Mouse (Mus musculus): Measurements from ENCODE around the gene 4930579F01Rik. TPM values are rescaled to one million over a fixed set of nuclear protein-coding genes. Genes with fewer than 3 reads are reported as not detected.

The 4930579F01Rik gene
- total RNA-seq, 2 experiments from 2014 or later: not detected

DNA sequence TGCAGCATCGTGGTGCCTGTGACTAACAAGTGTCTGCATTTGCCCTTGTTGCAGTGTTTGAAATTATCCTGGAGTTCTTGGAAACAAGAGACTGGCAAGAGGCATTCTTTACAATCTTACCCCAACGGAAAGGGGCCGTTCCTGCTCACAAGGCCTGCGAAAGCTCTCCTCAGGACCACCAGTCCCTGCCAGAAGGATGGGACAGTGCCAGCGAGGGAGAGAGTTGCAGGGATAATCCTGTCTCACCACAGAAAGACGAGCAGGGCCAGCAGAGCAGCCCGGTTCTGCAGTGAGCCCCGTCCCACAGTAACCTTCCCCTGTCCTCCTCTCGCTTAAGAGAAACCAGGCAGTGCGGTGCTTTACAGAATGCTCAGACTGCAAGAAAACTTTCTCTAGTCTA, 37.0 kb downstream of the 4930579F01Rik start:
- no peak for ATAC-seq (replicated peaks; ENCODE audit: poor library complexity, severe bottlenecking)

DNA sequence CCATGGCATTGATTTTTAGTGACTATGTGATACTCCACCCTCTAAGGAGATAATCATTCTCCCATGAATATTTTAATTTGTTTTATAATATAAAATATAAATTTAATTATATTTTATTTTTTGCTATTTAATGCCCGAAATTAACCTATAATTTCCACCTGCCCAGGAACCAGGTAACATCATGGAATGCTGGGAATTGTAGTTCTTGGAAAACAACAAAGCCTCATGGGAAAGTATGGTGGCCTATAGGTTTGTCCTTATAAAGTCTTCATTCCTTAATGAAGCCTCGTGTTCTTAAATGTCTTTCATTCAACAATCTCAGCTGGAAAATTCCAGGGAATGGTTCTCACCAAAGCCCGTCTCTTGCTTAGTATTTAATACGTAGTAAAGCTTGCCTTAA, 38.6 kb downstream of the 4930579F01Rik start:
- no peak for ATAC-seq (replicated peaks; ENCODE audit: poor library complexity, severe bottlenecking)

DNA sequence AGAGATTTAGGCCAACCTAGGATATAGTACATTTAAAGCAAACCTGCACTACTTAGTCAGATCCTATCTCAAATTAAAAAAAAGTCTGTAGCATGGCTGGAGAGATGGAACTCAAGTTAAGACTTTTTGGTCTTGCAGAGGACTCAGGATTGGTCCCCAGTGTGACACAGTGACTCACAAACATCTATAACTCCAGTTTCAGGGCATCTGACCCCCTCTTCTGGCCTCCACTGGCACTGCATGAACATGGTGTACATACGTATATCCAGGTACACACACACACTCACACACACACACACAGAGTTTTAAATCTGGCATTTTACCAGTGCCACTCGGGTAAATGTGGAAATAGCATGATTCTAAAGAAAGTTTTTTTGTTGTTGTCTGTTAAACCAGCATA, 44.8 kb downstream of the 4930579F01Rik start:
- no peak for ATAC-seq (replicated peaks; ENCODE audit: poor library complexity, severe bottlenecking)

DNA sequence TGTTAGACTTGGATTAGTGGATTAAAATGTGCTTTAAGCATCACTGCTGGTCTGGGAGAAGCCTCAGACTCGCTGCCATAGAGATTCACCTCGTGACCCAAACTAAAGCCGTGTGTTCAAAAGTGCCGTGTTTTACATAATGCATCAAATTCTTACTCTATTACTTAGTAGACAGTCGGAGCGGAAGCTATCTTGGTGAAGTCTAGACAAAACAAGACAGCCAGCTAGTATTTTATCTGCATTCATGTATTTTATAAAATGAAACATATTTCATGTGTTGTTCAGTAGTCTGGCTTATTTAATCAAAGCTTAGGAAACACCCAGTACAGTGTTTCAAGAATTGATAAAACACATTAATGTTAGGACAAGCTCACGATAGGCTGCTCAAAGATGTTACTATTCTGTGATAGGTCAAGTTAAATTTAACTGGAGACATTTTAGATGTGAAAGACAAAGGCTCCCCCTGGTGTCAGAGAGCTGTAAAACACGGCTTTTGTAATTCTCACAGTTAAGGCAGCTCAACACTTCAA, 48.9 kb downstream of the 4930579F01Rik start, which contains the start of gene Mttp:
Gene Mttp (minus strand): TSS at position 327 of the 530 bp plus-strand sequence.
- ATAC-seq (replicated peaks; ENCODE audit: poor library complexity, severe bottlenecking): peak; percentile 46

DNA sequence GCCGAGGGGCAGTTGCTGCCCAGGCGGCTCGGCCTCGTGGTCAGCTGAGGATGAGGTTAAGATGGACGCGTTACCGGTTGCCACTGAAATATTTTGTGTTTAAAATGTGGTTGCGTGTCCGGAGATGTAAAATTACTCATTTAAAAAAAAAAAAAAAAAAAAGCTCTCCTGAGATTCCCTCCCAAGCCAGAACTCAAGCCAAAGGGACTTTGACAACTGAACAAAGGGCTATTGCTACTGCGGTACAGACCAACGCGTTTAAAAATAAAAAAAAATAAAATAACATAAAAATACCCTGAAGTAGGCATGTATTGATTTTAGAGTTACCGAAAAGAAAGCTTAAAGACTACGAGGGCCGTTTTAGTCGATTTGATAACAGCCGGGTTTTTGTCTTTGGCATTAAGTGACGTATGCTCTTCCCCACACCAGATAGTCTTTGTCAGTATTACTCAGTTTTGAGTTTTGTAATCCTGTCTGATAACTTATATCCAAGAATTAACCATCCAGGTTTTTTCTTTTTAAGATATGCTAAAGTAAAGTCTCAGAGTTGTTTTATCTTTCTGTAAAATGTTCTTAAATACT, 49.5 kb downstream of the 4930579F01Rik start:
- no peak for ATAC-seq (replicated peaks; ENCODE audit: poor library complexity, severe bottlenecking)

DNA sequence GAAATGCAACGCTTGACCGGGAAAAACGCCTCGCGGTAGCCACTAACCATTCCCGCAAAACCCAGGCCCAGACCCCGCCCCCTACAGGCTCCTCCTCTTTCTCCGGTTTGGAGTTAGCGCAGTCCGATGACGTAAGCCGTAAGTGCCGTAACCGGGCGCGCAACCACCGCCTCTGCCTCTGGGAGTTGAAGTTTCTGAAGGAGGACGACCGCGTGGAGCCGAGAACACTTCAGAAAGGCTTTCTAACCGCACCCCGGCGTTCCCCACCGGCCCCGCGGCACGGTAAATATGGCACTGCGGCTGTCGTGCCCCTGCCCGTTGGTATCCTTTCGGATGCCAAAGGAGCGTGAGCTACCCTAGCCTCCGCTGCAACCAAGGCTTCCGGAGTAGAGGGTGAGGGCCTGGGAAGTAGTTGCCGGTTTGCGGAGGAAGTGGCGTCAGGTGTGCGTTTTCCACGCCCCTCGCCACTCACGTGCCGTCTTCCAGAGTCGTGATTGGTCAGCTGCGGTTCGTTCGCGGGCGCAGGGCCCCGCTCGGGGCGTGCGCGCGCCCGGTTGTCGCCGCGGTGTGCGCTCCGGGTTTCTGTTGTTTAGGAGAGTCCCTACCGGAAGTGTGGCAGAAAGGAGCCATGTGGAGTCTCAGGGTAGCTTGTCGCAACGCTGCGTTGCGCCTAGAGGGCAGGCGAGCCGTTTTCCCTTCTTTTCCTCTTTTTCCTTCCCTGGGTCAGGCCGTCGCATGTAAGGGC, 50.1 kb downstream of the 4930579F01Rik start, which contains the start of gene Trmt10a:
Gene Trmt10a (plus strand): TSS at position 134 of the 745 bp plus-strand sequence.
- peak; percentile 82 for ATAC-seq (replicated peaks; ENCODE audit: poor library complexity, severe bottlenecking)

DNA sequence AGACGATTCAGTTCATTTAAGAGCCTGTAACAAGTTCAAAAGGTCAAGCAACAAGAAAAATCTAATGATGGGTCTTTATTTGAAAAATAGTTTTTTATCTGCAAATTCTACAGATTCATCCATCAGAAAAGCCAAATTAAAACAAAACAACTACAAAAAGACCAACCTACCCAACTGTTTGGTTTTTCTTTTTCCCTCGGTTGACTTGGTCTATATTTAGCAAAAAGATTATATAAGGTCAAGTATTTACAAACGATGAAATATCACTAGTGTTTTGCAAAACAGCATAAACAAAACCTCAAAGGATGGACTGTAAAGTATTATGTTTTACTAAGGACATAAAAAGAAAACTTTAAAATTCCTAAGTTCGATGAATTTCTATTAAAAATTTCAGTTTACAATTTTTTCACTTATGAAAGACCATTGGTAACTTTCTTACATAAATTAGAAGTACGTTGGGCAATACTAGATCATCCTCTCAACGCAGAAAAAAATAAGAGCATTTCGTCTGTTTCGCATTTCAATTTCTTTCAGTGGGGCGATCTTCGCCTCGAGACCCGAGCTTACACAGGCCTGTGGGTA, 50.8 kb downstream of the 4930579F01Rik start:
- ATAC-seq (replicated peaks; ENCODE audit: poor library complexity, severe bottlenecking): no peak

- no peak for ATAC-seq (replicated peaks; ENCODE audit: poor library complexity, severe bottlenecking)
Observed at GRCm38 (mm10) chr3:138142052-138142732, 51.4 kb downstream of the 4930579F01Rik start.

- ATAC-seq (replicated peaks; ENCODE audit: poor library complexity, severe bottlenecking): no peak
Observed at GRCm38 (mm10) chr3:138139663-138140062, 54.0 kb downstream of the 4930579F01Rik start.

DNA sequence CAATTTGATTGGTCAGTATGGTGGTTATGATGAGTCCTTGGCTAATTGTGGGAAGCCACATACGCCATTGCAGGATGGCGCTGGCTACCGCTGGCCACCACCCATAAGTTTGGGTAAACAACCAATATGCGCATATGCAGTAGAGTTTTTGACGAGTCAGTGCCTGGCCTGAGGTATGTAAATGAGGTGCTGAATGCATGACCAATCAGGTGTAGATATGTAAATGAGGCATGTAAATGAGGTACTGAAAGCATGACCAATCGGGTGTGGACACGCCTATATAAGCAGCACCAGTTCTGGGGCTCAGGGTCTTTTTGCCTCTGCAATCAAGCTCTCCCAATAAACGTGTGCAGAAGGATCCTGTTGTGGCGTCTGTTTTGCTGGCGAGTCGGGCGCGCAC, 55.5 kb downstream of the 4930579F01Rik start:
- ATAC-seq (replicated peaks; ENCODE audit: poor library complexity, severe bottlenecking): peak; percentile 26; the same call in 1 of the 2 replicates

- ATAC-seq (replicated peaks; ENCODE audit: poor library complexity, severe bottlenecking): no peak; the same call in 1 of the 2 replicates
Observed at GRCm38 (mm10) chr3:138134528-138134927, 59.1 kb downstream of the 4930579F01Rik start.

- peak; percentile 59 for ATAC-seq (replicated peaks; ENCODE audit: poor library complexity, severe bottlenecking)
Observed at GRCm38 (mm10) chr3:138133916-138134315, 59.7 kb downstream of the 4930579F01Rik start.

GRCm38 (mm10) chr3:138133463-138133862, 60.2 kb downstream of the 4930579F01Rik start:
- no peak; the same call in 1 of the 2 replicates for ATAC-seq (replicated peaks; ENCODE audit: poor library complexity, severe bottlenecking)

DNA sequence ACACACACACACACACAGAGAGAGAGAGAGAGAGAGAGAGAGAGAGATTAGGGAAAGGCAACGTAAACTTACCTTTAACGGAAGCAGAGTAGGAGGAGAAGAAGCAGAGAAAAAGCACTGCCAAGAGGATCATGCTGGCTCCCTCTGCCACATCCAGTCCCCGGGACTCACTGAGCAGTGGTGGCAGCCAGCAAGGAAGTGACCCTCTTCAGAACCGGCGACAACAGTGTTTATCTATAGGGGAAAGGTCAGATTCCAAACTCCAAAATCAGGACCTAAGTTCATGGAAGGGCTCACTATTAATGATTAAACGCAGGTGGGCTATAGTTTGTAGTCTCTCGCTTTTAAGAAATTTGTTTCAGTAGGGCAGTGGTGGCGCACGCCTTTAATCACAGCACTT, 62.5 kb downstream of the 4930579F01Rik start:
- ATAC-seq (replicated peaks; ENCODE audit: poor library complexity, severe bottlenecking): no peak

- no peak for ATAC-seq (replicated peaks; ENCODE audit: poor library complexity, severe bottlenecking)
Observed at GRCm38 (mm10) chr3:138130692-138131091, 62.9 kb downstream of the 4930579F01Rik start.

GRCm38 (mm10) chr3:138129110-138129509, 64.5 kb downstream of the 4930579F01Rik start:
- no peak for ATAC-seq (replicated peaks; ENCODE audit: poor library complexity, severe bottlenecking)

- ATAC-seq (replicated peaks; ENCODE audit: poor library complexity, severe bottlenecking): no peak
Observed at GRCm38 (mm10) chr3:138123842-138124241, 69.8 kb downstream of the 4930579F01Rik start.

- no peak for ATAC-seq (replicated peaks; ENCODE audit: poor library complexity, severe bottlenecking)
Observed at GRCm38 (mm10) chr3:138121461-138121860, 72.2 kb downstream of the 4930579F01Rik start.

GRCm38 (mm10) chr3:138119444-138120105, 74.0 kb downstream of the 4930579F01Rik start:
- no peak for ATAC-seq (replicated peaks; ENCODE audit: poor library complexity, severe bottlenecking)

- peak; percentile 52; the same call in 1 of the 2 replicates for ATAC-seq (replicated peaks; ENCODE audit: poor library complexity, severe bottlenecking)
Observed at GRCm38 (mm10) chr3:138118831-138119230, 74.8 kb downstream of the 4930579F01Rik start.
